In the genomic region with DNA sequence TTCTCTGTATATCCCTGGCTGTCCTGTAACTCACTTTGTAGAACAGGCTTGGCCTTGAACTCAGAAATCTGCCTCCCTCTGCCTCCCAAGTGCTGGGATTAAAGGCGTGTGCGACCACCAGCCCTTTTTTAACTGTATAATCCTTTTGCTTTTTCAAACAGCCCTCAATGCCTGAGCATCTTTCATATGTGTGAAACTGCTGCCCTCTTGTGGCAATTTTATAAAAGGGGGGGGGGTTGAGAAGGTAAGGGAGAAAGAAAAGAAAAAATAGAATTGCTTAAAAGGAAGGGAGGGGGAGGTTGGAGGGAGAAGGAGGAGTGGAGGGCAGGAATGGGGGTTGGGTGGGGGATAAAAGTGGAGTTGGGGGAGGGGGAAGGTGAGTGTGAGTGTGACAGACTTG, we compare ENCODE assay signal across 10 mouse cellular contexts. TPM values are rescaled to one million over a fixed set of nuclear protein-coding genes. Genes with fewer than 3 reads are reported as not detected.
DNase-seq lines count a peak whose midpoint lies in the region; ATAC-seq and TF ChIP-seq lines count a peak whose summit lies in the region.
"Had no signal": no experiment of that assay in that cellular context is flagged by ENCODE, and none has a peak within 500 bp of the region (broad histone marks: within the 10 kb centered on the region; RNA-seq: fewer than 3 reads in every experiment).

No protein-coding gene starts in this region.

- H3K4me2 ChIP-seq in embryonic facial prominence, embryonic 14.5 days (ENCODE audit: low read depth, low read length): no peak overlapping the region
- no peak overlapping the region for H3K4me2 ChIP-seq in midbrain, embryonic 15.5 days

- DNase-seq in cerebellum, adult 9-10 months: peak; percentile 41
- no peak for DNase-seq in cerebellum, adult 8-10 months
- peak; percentile 74 for DNase-seq in embryonic facial prominence, embryonic 14.5 days (ENCODE audit: low spot score)
- DNase-seq in kidney, postnatal 10 days: peak; percentile 61
- DNase-seq in ovary, adult 18-20 months (ENCODE audit: low spot score): no peak

- H3K4me3 ChIP-seq in E14TG2a.4 (replicated peaks; ENCODE audit: low read length): no peak overlapping the region
- H3K4me3 ChIP-seq in embryonic facial prominence, embryonic 14.5 days (ENCODE audit: low read depth, low read length): no peak overlapping the region
- no peak overlapping the region for H3K4me3 ChIP-seq in midbrain, embryonic 15.5 days

- no peak overlapping the region for H3K27ac ChIP-seq in embryonic facial prominence, embryonic 14.5 days (replicated peaks; ENCODE audit: low read depth, low read length)
- H3K27ac ChIP-seq in midbrain, embryonic 15.5 days: no peak overlapping the region

- 2% methylated on average over 2 of the region's 2 CpGs for WGBS in embryonic facial prominence, embryonic 14.5 days
- 0% methylated on average over 2 of the region's 2 CpGs for WGBS in midbrain, embryonic 15.5 days

- ATAC-seq in embryonic facial prominence, embryonic 14.5 days (ENCODE audit: low read depth): no peak
- peak; percentile 80 for ATAC-seq in midbrain, embryonic 15.5 days (replicated peaks)
- ATAC-seq in erythroid progenitor cell, adult 5-6 weeks (replicated peaks; ENCODE audit: low FRiP score, poor library complexity, severe bottlenecking): no peak

- H3K9me3 ChIP-seq in E14TG2a.4 (ENCODE audit: low read length): no peaks in the 10 kb centered on the region
- no peaks in the 10 kb centered on the region for H3K9me3 ChIP-seq in embryonic facial prominence, embryonic 14.5 days (ENCODE audit: control insufficient read depth, low read length)
- no peaks in the 10 kb centered on the region for H3K9me3 ChIP-seq in midbrain, embryonic 15.5 days
- H3K9me3 ChIP-seq: G1E had no signal

- 0 out of 2 replicates have a peak, but pooled peaks cover 3% of the 10 kb centered on the region for H3K27me3 ChIP-seq in E14TG2a.4 (ENCODE audit: insufficient read depth, low read length)
- no peaks in the 10 kb centered on the region for H3K27me3 ChIP-seq in embryonic facial prominence, embryonic 14.5 days (replicated peaks; ENCODE audit: control insufficient read depth, insufficient read depth, low read length)
- no peaks in the 10 kb centered on the region for H3K27me3 ChIP-seq in midbrain, embryonic 15.5 days (replicated peaks)

- H3K36me3 ChIP-seq in E14TG2a.4 (ENCODE audit: insufficient read depth, low read length): no peaks in the 10 kb centered on the region
- no peaks in the 10 kb centered on the region for H3K36me3 ChIP-seq in embryonic facial prominence, embryonic 14.5 days (ENCODE audit: control insufficient read depth, insufficient read depth, low read length)
- H3K36me3 ChIP-seq in midbrain, embryonic 15.5 days (replicated peaks): no peaks in the 10 kb centered on the region
- H3K36me3 ChIP-seq: G1E had no signal

- peaks cover 2% of the 10 kb centered on the region; the same call in 1 of the 2 replicates for H3K4me1 ChIP-seq in E14TG2a.4 (replicated peaks; ENCODE audit: low read depth, low read length)
- H3K4me1 ChIP-seq in embryonic facial prominence, embryonic 14.5 days (ENCODE audit: control insufficient read depth, insufficient read depth, low read length): no peaks in the 10 kb centered on the region
- no peaks in the 10 kb centered on the region for H3K4me1 ChIP-seq in midbrain, embryonic 15.5 days

- TF ChIP-seq CTCF in E14TG2a.4 (conservative IDR thresholded peaks at IDR 0.05; ENCODE audit: low read length): peak; percentile 38

- H3K9ac ChIP-seq in embryonic facial prominence, embryonic 14.5 days (ENCODE audit: low read depth, low read length): no peak overlapping the region
- no peak overlapping the region for H3K9ac ChIP-seq in midbrain, embryonic 15.5 days

RNA-seq across cellular contexts. Expression of a gene that starts 1.0 kb away (rescaled TPM):
- polyA plus RNA-seq in embryonic facial prominence, embryonic 14.5 days (2014; fragmentation: Nextera tagmentation; extraction: Ambion mirVana): 0.14 TPM in 1 of 2 replicates, not detected in the other
- 1.2 and 2.0 TPM in 2 replicates for polyA plus RNA-seq in midbrain, embryonic 15.5 days (2015; fragmentation: Nextera tagmentation; extraction: Ambion mirVana)
- not detected in 2 replicates for total RNA-seq in erythroid progenitor cell, adult 5-6 weeks (2015; ENCODE audit: low replicate concordance)
- total RNA-seq in erythroid progenitor cell, adult 5-6 weeks (2017; ENCODE audit: low replicate concordance): not detected in 2 replicates
- total RNA-seq: G1E; heart, postnatal 10 days had no signal
- polyA plus RNA-seq: G1E had no signal

RNA-seq across cellular contexts. Expression of a gene that starts 11.2 kb away (rescaled TPM):
- 6.1 and 7.4 TPM in 2 replicates for polyA plus RNA-seq in embryonic facial prominence, embryonic 14.5 days (2014; fragmentation: Nextera tagmentation; extraction: Ambion mirVana)
- 2.4 and 4.5 TPM in 2 replicates for polyA plus RNA-seq in midbrain, embryonic 15.5 days (2015; fragmentation: Nextera tagmentation; extraction: Ambion mirVana)
- total RNA-seq in erythroid progenitor cell, adult 5-6 weeks (2015; ENCODE audit: low replicate concordance): 1.4 TPM in 1 of 2 replicates, not detected in the other
- 2.3 and 5.1 TPM in 2 replicates for total RNA-seq in erythroid progenitor cell, adult 5-6 weeks (2017; ENCODE audit: low replicate concordance)

RNA-seq across cellular contexts. Expression of a gene that starts 26.8 kb away (rescaled TPM):
- 20.5 and 21.9 TPM in 2 replicates for polyA plus RNA-seq in embryonic facial prominence, embryonic 14.5 days (2014; fragmentation: Nextera tagmentation; extraction: Ambion mirVana)
- polyA plus RNA-seq in midbrain, embryonic 15.5 days (2015; fragmentation: Nextera tagmentation; extraction: Ambion mirVana): 18.6 and 19.6 TPM in 2 replicates
- total RNA-seq in erythroid progenitor cell, adult 5-6 weeks (2015; ENCODE audit: low replicate concordance): 5.0 and 5.8 TPM in 2 replicates
- total RNA-seq in erythroid progenitor cell, adult 5-6 weeks (2017; ENCODE audit: low replicate concordance): 7.2 and 7.3 TPM in 2 replicates

Comparison
In these comparisons a context has a peak if more than half of its experiments do, and no peak if none do; other contexts are left out.
1. DNase-seq: peak in cerebellum, adult 9-10 months (single experiment), embryonic facial prominence, embryonic 14.5 days (single experiment) and kidney, postnatal 10 days (single experiment); none in cerebellum, adult 8-10 months (single experiment) and ovary, adult 18-20 months (single experiment).